Mouse (Mus musculus) hindbrain, embryonic 14.5 days (tissue): ENCODE data around the gene Spdye4b. TPM values are rescaled to one million over a fixed set of nuclear protein-coding genes. Genes with fewer than 3 reads are reported as not detected.
A peak's percentile ranks its signal among the peaks of the same experiment; 100 is the strongest.
"Not testable (repeated sequence)": the region's sequence is repeated elsewhere in the genome, so short reads cannot be mapped to it uniquely, and the experiment has no call there.

Experiments
- ATAC-seq: fragments of 200-750 bp; cut with Nextera tagmentation; 2 replicates; pipeline ENCODE4 v1.8.0; 2017; ENCODE audit warnings: moderate number of reproducible peaks, mild to moderate bottlenecking, moderate TSS enrichment, moderate library complexity; ENCODE audit not compliant: low FRiP score
- DNase-seq: peaks from one replicate; pipeline ENCODE4 v3.0.0-alpha.2; 2015; ENCODE audit warnings: low spot score
- H3K27ac ChIP-seq: fragments of 300-500 bp; sonication (generic); 2 replicates; pipeline ENCODE4 v1.5.1; 2014; ENCODE audit warnings: mild to moderate bottlenecking, moderate library complexity
- H3K27me3 ChIP-seq: fragments of 300-500 bp; sonication (generic); 2 replicates; pipeline ENCODE4 v1.6.1; 2014; ENCODE audit warnings: mild to moderate bottlenecking, low read length, mixed read lengths; ENCODE audit not compliant: control insufficient read depth, insufficient read depth
- H3K36me3 ChIP-seq: fragments of 300-500 bp; sonication (generic); replicated peaks from 2 replicates; pipeline ENCODE4 v1.6.1; 2014; ENCODE audit not compliant: control insufficient read depth, insufficient read depth
- H3K4me1 ChIP-seq: fragments of 300-500 bp; sonication (generic); replicated peaks from 2 replicates; pipeline ENCODE4 v1.6.1; 2014; ENCODE audit warnings: antibody characterized with exemption, low read length, mixed read lengths; ENCODE audit not compliant: control insufficient read depth, insufficient read depth
- H3K4me2 ChIP-seq: fragments of 300-500 bp; sonication (generic); replicated peaks from 2 replicates; pipeline ENCODE4 v1.6.1; 2014; ENCODE audit warnings: mild to moderate bottlenecking, moderate library complexity
- H3K4me3 ChIP-seq: fragments of 300-500 bp; sonication (generic); replicated peaks from 2 replicates; pipeline ENCODE4 v1.5.1; 2014; ENCODE audit warnings: mild to moderate bottlenecking, low read length
- H3K9ac ChIP-seq: fragments of 300-500 bp; sonication (generic); 2 replicates; pipeline ENCODE4 v1.6.1; 2014
- H3K9me3 ChIP-seq: fragments of 300-500 bp; sonication (generic); 2 replicates; pipeline ENCODE4 v1.6.1; 2016; ENCODE audit warnings: low read length; ENCODE audit not compliant: control insufficient read depth
- WGBS: fragments of 180-500 bp; shearing (Covaris S2); extraction: QIAGEN DNeasy Blood & Tissue Kit; methylation state at CpG from one replicate; pipeline ENCODE4 v1.1.7; 2014; 5-methylcytosine and 5-hydroxymethylcytosine counted together
- polyA plus RNA-seq: library from polyadenylated mRNA; unstranded; fragments of >200 nt; fragmentation: Nextera tagmentation; extraction: Ambion mirVana; gene quantifications from 2 replicates; pipeline ENCODE4 v1.2.1, GENCODE M21; 2014

The Spdye4b gene
- polyA plus RNA-seq, result not detected in 2 replicates

DNA sequence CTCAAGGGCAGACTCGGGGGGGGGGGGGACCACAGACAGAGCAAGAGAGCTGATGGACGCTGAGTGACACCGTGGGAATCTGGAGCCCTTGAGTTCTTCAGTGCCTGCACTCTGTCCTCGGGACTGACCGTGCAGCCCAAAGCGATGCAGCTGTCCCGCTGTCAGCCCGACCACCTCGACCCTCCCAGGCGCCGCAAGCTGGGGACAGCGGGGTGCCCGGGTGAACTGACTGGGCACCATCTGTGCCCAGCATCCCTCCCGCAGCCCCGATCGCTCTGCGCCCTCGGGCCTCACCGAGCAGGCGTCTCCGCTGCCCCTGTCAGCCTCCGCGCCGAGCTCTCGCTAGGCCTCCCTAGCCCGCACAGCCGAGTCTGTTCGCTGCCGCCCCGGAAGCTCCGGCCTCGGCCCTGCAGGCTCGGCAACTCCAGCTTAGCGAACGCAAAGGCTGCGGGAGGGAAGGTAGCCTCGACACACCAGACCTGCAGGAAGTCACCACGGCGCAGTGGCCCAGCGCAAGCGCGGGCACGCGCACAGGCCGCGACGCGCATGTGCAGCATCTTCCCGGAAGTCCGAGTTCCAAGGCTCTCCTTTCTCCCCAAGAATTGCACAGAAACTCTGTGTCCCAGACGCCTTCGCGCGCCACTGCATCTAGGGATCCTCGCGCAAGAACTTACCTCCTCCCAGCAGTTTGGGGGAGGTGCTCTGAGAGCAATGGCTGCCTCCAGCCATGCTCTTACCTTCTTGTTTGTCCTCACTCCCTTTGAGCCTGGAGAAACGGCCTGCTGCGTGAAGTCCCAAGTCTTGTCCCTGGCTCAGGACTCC, at the start of gene Spdye4b, which contains the start of gene Rbak:
TSS of gene Spdye4b (plus strand) at position 763 of the 822 bp plus-strand sequence.
TSS of gene Rbak (minus strand) at position 521 of the 822 bp plus-strand sequence.
- Histone ChIP-seq H3K36me3 (peaks cover 30% of the 10 kb centered on the region), H3K27ac (peak within 1 kb of the TSS; percentile 92), H3K4me3 (peak within 1 kb of the TSS; percentile 79), H3K9me3 (peaks cover 4% of the 10 kb centered on the region; the same call in 1 of the 2 replicates), H3K4me1 (peaks cover 12% of the 10 kb centered on the region), H3K4me2 (peak within 1 kb of the TSS; percentile 85), H3K9ac (peak within 1 kb of the TSS; percentile 86), H3K27me3 (no peaks in the 10 kb centered on the region)
- under 1% methylated on average over 58 of the region's 58 CpGs for WGBS
- ATAC-seq (peak; percentile 96), DNase-seq (peak; percentile 96)

DNA sequence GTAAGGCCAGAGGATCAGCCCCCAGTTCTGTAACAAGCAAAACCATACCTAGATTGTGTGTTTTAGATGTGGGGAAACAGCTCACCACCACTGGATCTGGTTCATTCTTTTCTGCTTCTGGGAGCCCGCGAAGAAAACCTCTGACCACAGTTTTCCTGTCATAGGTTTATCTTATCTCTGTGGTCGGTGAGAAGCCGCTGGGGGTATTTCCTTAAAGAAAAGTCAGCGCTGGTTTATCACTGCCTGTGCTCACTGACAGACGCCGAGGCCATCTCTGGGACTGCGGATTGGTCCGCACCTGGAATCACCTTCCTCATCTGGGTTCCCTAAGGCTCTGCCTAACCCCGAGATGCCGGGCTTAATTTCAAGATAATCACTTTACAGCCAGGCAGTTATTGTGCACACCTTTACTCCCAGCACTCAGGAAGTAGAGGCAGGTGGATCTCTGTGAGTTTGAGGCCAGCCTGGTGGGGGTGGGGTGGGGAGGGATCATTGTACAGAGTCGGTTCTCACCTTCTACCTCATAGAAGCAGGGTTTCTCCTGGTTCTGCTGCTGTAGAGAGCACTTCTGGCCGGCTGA, 47.8 kb upstream of the Spdye4b start:
- no peak for ATAC-seq
- Histone ChIP-seq H3K27me3 (no peaks in the 10 kb centered on the region), H3K27ac (no peak overlapping the region), H3K4me2 (no peak overlapping the region), H3K9me3 (peaks cover 12% of the 10 kb centered on the region), H3K36me3 (no peaks in the 10 kb centered on the region), H3K4me3 (no peak overlapping the region), H3K4me1 (no peaks in the 10 kb centered on the region), H3K9ac (no peak overlapping the region)
- WGBS, result 80% methylated on average over 13 of the region's 13 CpGs
- DNase-seq, result no peak

DNA sequence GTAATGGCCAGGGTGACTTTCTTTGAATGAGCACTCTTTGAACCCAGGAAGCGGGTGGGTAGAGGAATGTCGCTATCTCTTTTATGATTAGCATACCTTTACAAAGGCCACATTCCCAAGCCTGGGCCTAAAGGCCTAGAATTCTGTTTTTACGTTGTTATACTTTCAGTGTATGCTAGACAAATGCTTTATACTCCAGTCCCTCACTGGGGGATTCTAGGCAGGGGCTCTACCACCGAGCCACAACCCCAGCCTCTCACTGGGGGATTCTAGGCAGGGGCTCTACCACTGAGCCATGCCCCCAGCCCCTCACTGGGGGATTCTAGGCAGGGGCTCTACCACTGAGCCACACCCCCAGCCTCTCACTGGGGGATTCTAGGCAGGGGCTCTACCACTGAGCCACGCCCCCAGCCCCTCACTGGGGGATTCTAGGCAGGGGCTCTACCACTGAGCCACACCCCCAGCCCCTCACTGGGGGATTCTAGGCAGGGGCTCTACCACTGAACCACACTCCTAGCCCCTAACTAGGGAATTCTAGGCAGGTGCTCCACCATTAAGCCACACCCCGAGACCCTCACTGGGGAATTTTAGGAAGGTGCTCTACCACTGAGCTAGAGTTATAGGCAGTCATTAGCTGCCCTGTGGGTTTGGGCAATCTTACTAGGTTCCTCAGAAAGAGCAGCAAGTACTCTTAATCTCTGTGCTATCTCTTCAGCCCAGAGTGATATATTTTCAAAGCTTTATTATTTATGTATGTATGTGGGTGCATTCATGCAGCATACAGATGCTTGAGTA, 46.4 kb upstream of the Spdye4b start:
- not testable (repeated sequence) for H3K9me3 ChIP-seq, H3K4me3 ChIP-seq, H3K4me2 ChIP-seq, H3K27ac ChIP-seq, DNase-seq, H3K27me3 ChIP-seq, ATAC-seq, H3K9ac ChIP-seq, H3K36me3 ChIP-seq, H3K4me1 ChIP-seq
- 80% methylated on average over 3 of the region's 6 CpGs for WGBS

- Histone ChIP-seq H3K9me3 (no peaks in the 10 kb centered on the region), H3K4me1 (no peaks in the 10 kb centered on the region), H3K4me3 (no peak overlapping the region), H3K9ac (no peak overlapping the region), H3K4me2 (no peak overlapping the region), H3K27me3 (no peaks in the 10 kb centered on the region), H3K36me3 (no peaks in the 10 kb centered on the region), H3K27ac (no peak overlapping the region)
- DNase-seq, result no peak
- 92% methylated on average over 7 of the region's 7 CpGs for WGBS
- no peak for ATAC-seq
Observed at GRCm38 (mm10) chr5:143135042-143135441, 45.8 kb upstream of the Spdye4b start.

DNA sequence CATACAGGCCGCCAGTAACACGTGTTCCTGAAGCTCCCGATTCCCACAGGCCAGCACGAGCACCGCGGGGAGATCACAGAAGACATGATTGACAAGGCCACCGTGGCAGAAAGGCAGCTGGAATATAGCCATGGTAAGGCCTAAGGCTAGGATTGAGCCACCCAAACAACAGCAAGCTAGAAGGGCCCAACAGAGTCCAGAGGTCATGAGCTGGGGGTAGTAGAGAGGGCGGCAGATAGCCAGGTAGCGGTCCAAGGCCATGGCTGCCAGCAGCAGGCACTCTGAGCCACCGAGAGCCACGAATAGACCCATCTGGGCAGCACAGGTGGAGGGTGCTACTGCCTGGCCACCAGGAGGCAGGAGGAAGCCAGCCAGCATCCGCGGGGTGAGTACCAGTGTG, 43.2 kb upstream of the Spdye4b start:
- H3K9ac ChIP-seq, result no peak overlapping the region
- WGBS, result 90% methylated on average over 13 of the region's 13 CpGs
- H3K4me3 ChIP-seq, result no peak overlapping the region
- H3K27ac ChIP-seq, result no peak overlapping the region
- DNase-seq, result no peak
- no peaks in the 10 kb centered on the region for H3K36me3 ChIP-seq
- no peaks in the 10 kb centered on the region for H3K9me3 ChIP-seq
- no peaks in the 10 kb centered on the region for H3K27me3 ChIP-seq
- no peak for ATAC-seq
- no peak overlapping the region for H3K4me2 ChIP-seq
- no peaks in the 10 kb centered on the region for H3K4me1 ChIP-seq

DNA sequence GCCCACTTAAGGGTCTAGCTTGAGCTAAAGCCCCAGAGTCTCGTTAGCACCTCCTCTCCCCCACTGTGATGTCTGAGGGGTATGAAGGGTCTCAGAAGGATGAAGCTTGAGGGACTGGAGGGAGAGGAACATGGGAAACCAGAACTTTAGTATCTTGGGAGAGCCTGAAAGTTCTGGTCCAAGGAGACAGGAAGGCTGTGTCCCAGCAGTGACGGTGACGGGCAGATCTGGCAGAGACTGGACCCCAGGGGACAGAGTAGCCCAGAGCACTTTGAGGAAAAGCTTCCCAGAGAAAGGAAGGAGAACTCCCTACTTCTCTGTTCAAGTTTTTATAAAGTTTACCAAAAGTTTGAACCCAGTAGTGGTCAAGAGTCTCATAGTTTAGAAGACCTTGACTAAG, 33.3 kb upstream of the Spdye4b start, which contains the start of gene Olfr718-ps1:
TSS of gene Olfr718-ps1 (minus strand) at position 101 of the 400 bp plus-strand sequence.
- Histone ChIP-seq H3K9me3 (no peaks in the 10 kb centered on the region), H3K4me1 (no peaks in the 10 kb centered on the region), H3K27me3 (no peaks in the 10 kb centered on the region), H3K4me3 (no peak within 1 kb of the TSS), H3K9ac (no peak within 1 kb of the TSS), H3K4me2 (no peak within 1 kb of the TSS), H3K27ac (no peak within 1 kb of the TSS), H3K36me3 (no peaks in the 10 kb centered on the region)
- ATAC-seq (no peak), DNase-seq (no peak)
- 75% methylated on average over 3 of the region's 3 CpGs for WGBS

DNA sequence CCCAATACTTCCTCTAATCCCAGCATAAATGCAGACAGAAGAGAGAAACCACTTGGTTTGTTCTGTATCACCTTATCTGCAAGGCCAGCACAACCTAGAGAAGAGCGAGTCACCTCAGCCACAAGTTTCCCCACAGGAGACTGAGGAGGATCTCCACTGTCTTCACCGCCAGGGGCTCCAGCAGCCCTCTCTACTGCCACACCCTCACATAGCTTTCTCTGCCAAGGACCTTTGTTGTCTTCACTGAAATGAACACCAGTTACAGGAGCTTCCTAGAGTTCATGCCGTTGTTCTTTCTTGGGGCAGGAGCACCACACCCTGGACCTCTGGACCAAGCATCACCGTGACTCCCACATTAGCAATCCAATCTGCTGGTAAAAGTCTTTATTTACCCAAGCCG, 32.2 kb upstream of the Spdye4b start:
- Histone ChIP-seq H3K4me2 (no peak overlapping the region), H3K27me3 (no peaks in the 10 kb centered on the region), H3K9ac (no peak overlapping the region), H3K27ac (no peak overlapping the region), H3K36me3 (no peaks in the 10 kb centered on the region), H3K9me3 (no peaks in the 10 kb centered on the region), H3K4me1 (no peaks in the 10 kb centered on the region), H3K4me3 (no peak overlapping the region)
- DNase-seq (no peak), ATAC-seq (no peak)
- 91% methylated on average over 5 of the region's 5 CpGs for WGBS

- H3K4me2 ChIP-seq, result no peak overlapping the region
- DNase-seq, result no peak
- no peaks in the 10 kb centered on the region for H3K9me3 ChIP-seq
- H3K27me3 ChIP-seq, result no peaks in the 10 kb centered on the region
- no peak overlapping the region for H3K4me3 ChIP-seq
- no peak overlapping the region for H3K9ac ChIP-seq
- no peak overlapping the region for H3K27ac ChIP-seq
- ATAC-seq, result no peak
- WGBS, result 82% methylated on average over 2 of the region's 2 CpGs
- no peaks in the 10 kb centered on the region for H3K4me1 ChIP-seq
- H3K36me3 ChIP-seq, result no peaks in the 10 kb centered on the region
Observed at GRCm38 (mm10) chr5:143149536-143149935, 31.3 kb upstream of the Spdye4b start.

DNA sequence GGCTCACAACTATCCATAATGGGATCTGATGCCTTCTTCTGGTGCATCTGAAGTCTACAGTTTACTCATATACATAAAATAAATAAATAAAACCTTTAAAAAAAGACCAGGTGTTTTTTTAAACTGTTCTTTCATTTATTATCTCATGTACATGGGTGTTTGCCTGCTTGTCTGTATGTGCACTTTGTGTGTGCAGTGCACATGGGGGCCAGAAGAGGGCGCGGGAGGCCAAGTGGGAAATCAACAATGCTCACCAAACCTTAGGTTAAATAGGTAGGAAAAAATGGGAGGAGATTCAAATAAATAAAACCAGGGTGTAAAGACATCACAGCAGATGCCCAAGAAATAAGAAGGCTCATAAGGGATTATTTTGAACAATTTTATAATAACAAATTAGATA, 30.8 kb upstream of the Spdye4b start:
- 90% methylated on average over 2 of the region's 2 CpGs for WGBS
- Histone ChIP-seq H3K4me2 (no peak overlapping the region), H3K27me3 (0 out of 2 replicates have a peak, but pooled peaks cover 1% of the 10 kb centered on the region), H3K27ac (no peak overlapping the region), H3K9me3 (no peaks in the 10 kb centered on the region), H3K4me3 (no peak overlapping the region), H3K4me1 (no peaks in the 10 kb centered on the region), H3K36me3 (no peaks in the 10 kb centered on the region), H3K9ac (no peak overlapping the region)
- no peak for ATAC-seq
- no peak for DNase-seq
